Mouse (Mus musculus): ENCODE measurements around the gene Serac1. TPM values are rescaled to one million over a fixed set of nuclear protein-coding genes. Genes with fewer than 3 reads are reported as not detected.

The Serac1 gene
- polyA plus RNA-seq, 1 experiment from 2014 or later: 6.2 TPM

GRCm38 (mm10) chr17:6017268-6017667 is 62.3 kb downstream of the Serac1 start:
- ATAC-seq (ENCODE audit: insufficient number of reproducible peaks, low FRiP score, low TSS enrichment, low read depth): no peak
- Histone ChIP-seq H3K4me3 (no peak overlapping the region), H3K4me1 (peaks cover 11% of the 10 kb centered on the region), H3K9ac (no peak overlapping the region), H3K27me3 (no peaks in the 10 kb centered on the region), H3K27ac (no peak overlapping the region; the same call in 1 of the 2 replicates), H3K4me2 (no peak overlapping the region), H3K9me3 (no peaks in the 10 kb centered on the region), H3K36me3 (no peaks in the 10 kb centered on the region)
- 65% methylated on average over 12 of the region's 12 CpGs for WGBS

DNA sequence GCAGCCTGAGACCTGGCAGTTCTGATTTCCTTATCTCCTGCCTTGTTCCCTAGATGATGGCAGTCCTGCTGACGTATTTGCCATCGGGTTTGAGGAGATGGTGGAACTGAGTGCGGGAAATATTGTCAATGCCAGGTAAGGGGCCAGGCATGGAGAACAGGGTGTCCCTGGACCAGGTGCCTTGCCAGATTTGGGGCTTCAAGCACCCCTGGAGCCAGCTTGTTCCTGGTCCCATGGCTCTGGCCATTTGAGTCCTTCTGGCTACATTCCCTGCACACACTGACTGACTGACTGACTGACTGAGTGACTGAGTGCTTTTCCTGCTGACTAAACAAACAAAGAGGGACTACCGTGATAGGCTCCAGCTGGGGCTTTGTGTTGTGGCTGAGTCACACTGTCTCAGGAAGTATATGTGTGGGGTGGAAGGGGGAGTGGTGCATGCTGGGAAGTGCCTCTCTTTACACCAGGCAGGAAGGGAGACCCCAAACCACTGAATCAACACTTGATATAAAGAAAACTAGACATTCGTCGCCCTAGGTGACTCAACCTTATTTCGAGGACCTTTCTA is 63.2 kb downstream of the Serac1 start:
- no peak overlapping the region for H3K27ac ChIP-seq
- 70% methylated on average over 7 of the region's 7 CpGs for WGBS
- no peaks in the 10 kb centered on the region for H3K27me3 ChIP-seq
- no peaks in the 10 kb centered on the region for H3K36me3 ChIP-seq
- H3K4me2 ChIP-seq: no peak overlapping the region
- no peak for ATAC-seq (ENCODE audit: insufficient number of reproducible peaks, low FRiP score, low TSS enrichment, low read depth)
- H3K9ac ChIP-seq: no peak overlapping the region
- H3K9me3 ChIP-seq: no peaks in the 10 kb centered on the region
- H3K4me1 ChIP-seq: peaks cover 11% of the 10 kb centered on the region
- no peak overlapping the region for H3K4me3 ChIP-seq

- 84% methylated on average over 4 of the region's 4 CpGs for WGBS
- no peak overlapping the region for H3K27ac ChIP-seq
These were observed 64.6 kb downstream of the Serac1 start for GRCm38 (mm10) chr17:6014985-6015384.

DNA sequence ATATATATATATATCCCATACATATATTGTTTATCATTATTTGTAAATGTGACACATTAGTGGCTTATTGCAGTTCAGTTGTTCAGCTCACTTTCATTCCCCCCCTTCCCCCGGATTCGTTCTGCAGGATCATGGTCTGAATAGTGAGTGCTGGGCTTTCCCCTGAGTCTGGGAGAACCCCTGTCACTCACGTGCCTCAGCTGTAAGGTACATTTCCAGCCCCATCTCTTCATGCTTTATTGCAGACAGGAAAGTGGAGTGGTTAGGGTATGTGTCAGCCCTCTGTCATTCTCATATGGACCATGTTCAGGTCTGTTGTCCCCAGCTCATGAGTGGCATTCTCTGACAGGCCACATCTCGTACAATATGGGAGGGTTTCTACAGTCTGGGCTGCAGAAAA is 66.5 kb downstream of the Serac1 start:
- ATAC-seq (ENCODE audit: insufficient number of reproducible peaks, low FRiP score, low TSS enrichment, low read depth): no peak
- H3K27me3 ChIP-seq: no peaks in the 10 kb centered on the region
- 84% methylated on average over 4 of the region's 4 CpGs for WGBS
- 0 out of 2 replicates have a peak, but pooled peaks cover 3% of the 10 kb centered on the region for H3K36me3 ChIP-seq
- no peaks in the 10 kb centered on the region for H3K9me3 ChIP-seq
- H3K4me2 ChIP-seq: no peak overlapping the region
- no peak overlapping the region for H3K27ac ChIP-seq
- no peak overlapping the region for H3K9ac ChIP-seq
- no peak overlapping the region for H3K4me3 ChIP-seq
- peaks cover 6% of the 10 kb centered on the region; the same call in 1 of the 2 replicates for H3K4me1 ChIP-seq

More at GRCm38 (mm10) chr17:6014985-6015384, 64.6 kb downstream of the Serac1 start:
- H3K9me3 ChIP-seq: no peaks in the 10 kb centered on the region
- 0 out of 2 replicates have a peak, but pooled peaks cover 3% of the 10 kb centered on the region for H3K36me3 ChIP-seq
- H3K4me3 ChIP-seq: no peak overlapping the region
- H3K9ac ChIP-seq: no peak overlapping the region
- peaks cover 6% of the 10 kb centered on the region; the same call in 1 of the 2 replicates for H3K4me1 ChIP-seq
- no peak overlapping the region for H3K4me2 ChIP-seq
- ATAC-seq (ENCODE audit: insufficient number of reproducible peaks, low FRiP score, low TSS enrichment, low read depth): no peak
- no peaks in the 10 kb centered on the region for H3K27me3 ChIP-seq

GRCm38 (mm10) chr17:6009606-6010005 is 69.9 kb downstream of the Serac1 start:
- no peak overlapping the region for H3K4me3 ChIP-seq
- no peak overlapping the region for H3K27ac ChIP-seq
- ATAC-seq (ENCODE audit: insufficient number of reproducible peaks, low FRiP score, low TSS enrichment, low read depth): no peak
- H3K36me3 ChIP-seq: 0 out of 2 replicates have a peak, but pooled peaks cover 3% of the 10 kb centered on the region
- peaks cover 30% of the 10 kb centered on the region for H3K4me1 ChIP-seq
- no peak overlapping the region for H3K9ac ChIP-seq
- H3K4me2 ChIP-seq: no peak overlapping the region
- 90% methylated on average over 4 of the region's 4 CpGs for WGBS
- H3K9me3 ChIP-seq: no peaks in the 10 kb centered on the region
- H3K27me3 ChIP-seq: no peaks in the 10 kb centered on the region

GRCm38 (mm10) chr17:6008590-6008989 is 71.0 kb downstream of the Serac1 start:
- WGBS: 73% methylated on average over 11 of the region's 11 CpGs
- no peaks in the 10 kb centered on the region for H3K9me3 ChIP-seq
- no peak overlapping the region for H3K27ac ChIP-seq
- H3K27me3 ChIP-seq: no peaks in the 10 kb centered on the region
- ATAC-seq (ENCODE audit: insufficient number of reproducible peaks, low FRiP score, low TSS enrichment, low read depth): no peak
- no peak overlapping the region for H3K4me3 ChIP-seq
- H3K4me1 ChIP-seq: peaks cover 30% of the 10 kb centered on the region
- H3K9ac ChIP-seq: no peak overlapping the region
- H3K4me2 ChIP-seq: no peak overlapping the region
- peaks cover 4% of the 10 kb centered on the region; the same call in 1 of the 2 replicates for H3K36me3 ChIP-seq

GRCm38 (mm10) chr17:6007902-6008301 is 71.6 kb downstream of the Serac1 start:
- H3K4me1 ChIP-seq: peaks cover 30% of the 10 kb centered on the region
- no peak overlapping the region for H3K27ac ChIP-seq
- H3K27me3 ChIP-seq: no peaks in the 10 kb centered on the region
- no peak overlapping the region for H3K9ac ChIP-seq
- no peak for ATAC-seq (ENCODE audit: insufficient number of reproducible peaks, low FRiP score, low TSS enrichment, low read depth)
- WGBS: 61% methylated on average over 9 of the region's 9 CpGs
- no peak overlapping the region for H3K4me3 ChIP-seq
- H3K9me3 ChIP-seq: no peaks in the 10 kb centered on the region
- peaks cover 7% of the 10 kb centered on the region; the same call in 1 of the 2 replicates for H3K36me3 ChIP-seq
- H3K4me2 ChIP-seq: no peak overlapping the region

GRCm38 (mm10) chr17:6007101-6007780 is 72.3 kb downstream of the Serac1 start:
- Histone ChIP-seq H3K9me3 (no peaks in the 10 kb centered on the region), H3K4me1 (peaks cover 30% of the 10 kb centered on the region), H3K4me2 (no peak overlapping the region), H3K9ac (no peak overlapping the region), H3K4me3 (no peak overlapping the region), H3K36me3 (peaks cover 7% of the 10 kb centered on the region; the same call in 1 of the 2 replicates), H3K27me3 (no peaks in the 10 kb centered on the region), H3K27ac (peak overlapping the region; percentile 27; the same call in 1 of the 2 replicates)
- peak; percentile 22; the same call in 1 of the 2 replicates for ATAC-seq (ENCODE audit: insufficient number of reproducible peaks, low FRiP score, low TSS enrichment, low read depth)
- 73% methylated on average over 5 of the region's 5 CpGs for WGBS

GRCm38 (mm10) chr17:6005638-6006471 is 73.7 kb downstream of the Serac1 start:
- H3K4me1 ChIP-seq: peaks cover 40% of the 10 kb centered on the region
- H3K4me3 ChIP-seq: no peak overlapping the region
- no peaks in the 10 kb centered on the region for H3K27me3 ChIP-seq
- peak overlapping the region; percentile 27 for H3K4me2 ChIP-seq
- ATAC-seq (ENCODE audit: insufficient number of reproducible peaks, low FRiP score, low TSS enrichment, low read depth): peak; percentile 77; the same call in 1 of the 2 replicates
- H3K9me3 ChIP-seq: no peaks in the 10 kb centered on the region
- peaks cover 6% of the 10 kb centered on the region; the same call in 1 of the 2 replicates for H3K36me3 ChIP-seq
- H3K9ac ChIP-seq: no peak overlapping the region
- WGBS: 12% methylated on average over 14 of the region's 14 CpGs
- H3K27ac ChIP-seq: peak overlapping the region; percentile 89

DNA sequence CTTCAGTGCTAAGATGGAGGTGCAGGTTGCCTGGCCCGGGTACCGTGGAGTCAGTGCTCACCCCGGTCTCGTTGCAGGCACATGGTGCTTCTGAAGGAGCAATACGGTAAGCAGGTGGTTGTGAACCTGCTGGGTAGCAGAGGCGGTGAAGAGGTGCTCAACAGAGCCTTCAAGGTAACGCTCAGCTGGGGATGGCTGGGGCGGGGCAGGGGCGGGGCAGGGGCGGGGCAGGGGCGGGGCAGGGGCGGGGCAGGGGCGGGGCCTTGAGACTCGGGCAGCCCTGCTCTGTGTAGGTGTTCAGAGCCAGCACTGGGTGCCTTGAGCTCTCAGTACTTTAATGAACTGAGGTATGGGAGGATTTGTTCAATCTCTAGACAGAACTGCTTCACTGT is 74.3 kb downstream of the Serac1 start:
- WGBS: 15% methylated on average over 12 of the region's 14 CpGs
- Histone ChIP-seq H3K9me3 (no peaks in the 10 kb centered on the region), H3K27me3 (no peaks in the 10 kb centered on the region), H3K36me3 (peaks cover 4% of the 10 kb centered on the region; the same call in 1 of the 2 replicates), H3K4me2 (peak overlapping the region; percentile 27), H3K4me1 (peaks cover 41% of the 10 kb centered on the region), H3K9ac (no peak overlapping the region), H3K27ac (peak overlapping the region; percentile 89), H3K4me3 (no peak overlapping the region)
- peak; percentile 64; the same call in 1 of the 2 replicates for ATAC-seq (ENCODE audit: insufficient number of reproducible peaks, low FRiP score, low TSS enrichment, low read depth)

DNA sequence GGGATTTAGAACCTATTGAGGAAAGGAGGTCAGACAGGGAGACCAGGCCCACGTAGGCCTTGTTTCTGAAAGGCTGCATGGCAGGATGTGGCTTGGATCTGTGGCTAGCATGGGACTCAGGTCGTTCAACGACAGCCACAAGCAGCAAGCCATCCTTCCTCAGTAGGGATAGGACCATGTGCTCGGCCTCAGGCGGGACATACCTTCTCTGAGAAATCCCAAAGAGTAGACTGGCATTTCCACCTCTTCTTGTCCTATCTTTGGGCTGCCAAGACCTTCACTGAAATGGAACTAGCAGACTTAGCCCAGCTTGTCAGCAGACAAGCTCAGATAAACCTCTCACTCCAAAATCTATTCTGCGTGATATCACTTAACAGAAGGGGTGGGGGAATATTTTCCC is 75.9 kb downstream of the Serac1 start:
- H3K27me3 ChIP-seq: no peaks in the 10 kb centered on the region
- ATAC-seq (ENCODE audit: insufficient number of reproducible peaks, low FRiP score, low TSS enrichment, low read depth): no peak

More for the DNA sequence above, 75.9 kb downstream of the Serac1 start:
- Histone ChIP-seq H3K36me3 (peaks cover 4% of the 10 kb centered on the region; the same call in 1 of the 2 replicates), H3K4me2 (no peak overlapping the region), H3K4me3 (no peak overlapping the region), H3K27ac (no peak overlapping the region), H3K4me1 (peaks cover 41% of the 10 kb centered on the region), H3K9ac (no peak overlapping the region), H3K9me3 (no peaks in the 10 kb centered on the region)
- WGBS: 85% methylated on average over 6 of the region's 6 CpGs
